Comparison of ENCODE assay signal across 7 mouse cellular contexts in the genomic region with DNA sequence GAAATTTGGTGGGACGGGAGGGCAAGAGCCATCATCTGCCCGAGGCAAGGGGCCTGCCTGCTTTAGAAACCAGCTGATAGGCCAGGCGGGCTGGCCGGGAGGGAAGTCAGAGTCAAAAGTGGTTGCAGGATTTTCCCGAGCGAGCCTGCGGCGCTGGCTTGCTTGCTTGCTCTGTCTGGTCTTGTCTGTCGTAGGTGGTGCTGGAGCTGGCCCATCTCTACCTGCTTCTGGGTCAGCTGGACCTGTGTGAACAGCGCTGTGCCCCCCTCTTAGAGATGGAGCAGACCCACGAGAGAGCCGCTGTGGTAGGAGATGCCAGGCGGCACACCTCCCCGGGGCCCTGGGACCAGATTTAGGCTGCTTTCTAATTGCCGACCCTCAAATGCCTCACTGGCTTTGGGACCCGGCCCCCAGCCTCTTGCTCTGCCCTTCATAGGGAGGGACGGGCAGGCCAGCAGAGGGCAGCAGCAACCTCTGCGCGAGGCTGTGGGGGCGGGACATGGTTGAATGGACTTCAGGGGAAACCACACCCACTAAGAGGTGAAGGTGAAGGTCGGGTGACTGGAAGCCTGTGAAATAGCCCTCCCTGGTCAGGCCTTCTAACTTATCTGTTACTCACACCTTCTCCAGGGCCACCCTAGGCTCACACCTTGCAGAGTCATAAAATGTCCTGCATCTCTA. TPM values are rescaled to one million over a fixed set of nuclear protein-coding genes. Genes with fewer than 3 reads are reported as not detected.
A peak's percentile ranks its signal among the peaks of the same experiment; 100 is the strongest.
DNase-seq lines count a peak whose midpoint lies in the region; ATAC-seq and TF ChIP-seq lines count a peak whose summit lies in the region.

No protein-coding gene starts in this region.

- H3K36me3 ChIP-seq in MEL (ENCODE audit: control insufficient read depth in 1 of 2, insufficient read depth in 2 of 2, low read length in 2 of 2), result no peaks in the 10 kb centered on the region; a peak in 1 of 4 replicates
- H3K36me3 ChIP-seq in forebrain, embryonic 15.5 days, result no peaks in the 10 kb centered on the region
- no peaks in the 10 kb centered on the region for H3K36me3 ChIP-seq in hindbrain, embryonic 12.5 days

- TF ChIP-seq RAD21 in MEL (IDR thresholded peaks at IDR 0.05; ENCODE audit: low read depth, low read length), result peak; percentile 53

- H3K4me3 ChIP-seq in MEL (ENCODE audit: control insufficient read depth in 1 of 2, insufficient read depth in 1 of 2, low read depth in 2 of 2, low read length in 2 of 2), result no peak overlapping the region
- H3K4me3 ChIP-seq in forebrain, embryonic 15.5 days, result no peak overlapping the region
- no peak overlapping the region for H3K4me3 ChIP-seq in hindbrain, embryonic 12.5 days

- H3K4me2 ChIP-seq in forebrain, embryonic 15.5 days (replicated peaks), result no peak overlapping the region
- peak overlapping the region; percentile 34; the same call in 1 of the 2 replicates for H3K4me2 ChIP-seq in hindbrain, embryonic 12.5 days (replicated peaks)

- DNase-seq in MEL (ENCODE audit: low read depth, low spot score) (peak; percentile 49), liver (peak; percentile 82)
- DNase-seq in brain, adult 2 months (ENCODE audit: low read depth, low spot score), result peak; percentile 70
- DNase-seq in neural tube, embryonic 10.5 days (ENCODE audit: extremely low spot score, low spot score), result peak; percentile 79
- peak; percentile 86 for DNase-seq in thymus, postnatal 14 days

- no peak overlapping the region for H3K27ac ChIP-seq in MEL (ENCODE audit: control insufficient read depth, low read depth, low read length)
- no peak overlapping the region for H3K27ac ChIP-seq in forebrain, embryonic 15.5 days (replicated peaks)
- H3K27ac ChIP-seq in hindbrain, embryonic 12.5 days, result no peak overlapping the region

- ATAC-seq in forebrain, embryonic 15.5 days (replicated peaks), result peak; percentile 32; the same call in 1 of the 2 replicates
- ATAC-seq in hindbrain, embryonic 12.5 days (ENCODE audit: low FRiP score), result peak; percentile 35; the same call in 1 of the 2 replicates

- peaks cover 8 to 14% of the 10 kb centered on the region in 2 experiments; a peak in 3 of 4 replicates for H3K4me1 ChIP-seq in MEL (ENCODE audit: control insufficient read depth in 1 of 2, insufficient read depth in 2 of 2, low read length in 2 of 2)
- no peaks in the 10 kb centered on the region for H3K4me1 ChIP-seq in forebrain, embryonic 15.5 days
- H3K4me1 ChIP-seq in hindbrain, embryonic 12.5 days, result 0 out of 2 replicates have a peak, but pooled peaks cover 6% of the 10 kb centered on the region

- no peak for TF ChIP-seq POLR2A in MEL (IDR thresholded peaks at IDR 0.05; ENCODE audit: control insufficient read depth in 1 of 2, insufficient read depth in 1 of 2, low read depth in 1 of 2, low read length in 2 of 2, poor library complexity in 1 of 2)

- TF ChIP-seq CTCF in MEL (IDR thresholded peaks at IDR 0.05 in 2 of 3, conservative IDR thresholded peaks at IDR 0.05 in 1 of 3; ENCODE audit: control insufficient read depth in 1 of 3, insufficient read depth in 1 of 3, low read depth in 2 of 3, low read length in 3 of 3, poor library complexity in 1 of 3, severe bottlenecking in 1 of 3), result peak in 2 of 3 experiments; percentile 71 to 89; a peak in 5 of 6 replicates

- H3K9me3 ChIP-seq in MEL (replicated peaks; ENCODE audit: insufficient read depth, low read length), result no peaks in the 10 kb centered on the region
- H3K9me3 ChIP-seq in forebrain, embryonic 15.5 days, result no peaks in the 10 kb centered on the region
- no peaks in the 10 kb centered on the region for H3K9me3 ChIP-seq in hindbrain, embryonic 12.5 days (replicated peaks)

- H3K27me3 ChIP-seq in MEL (ENCODE audit: control insufficient read depth in 1 of 2, insufficient read depth in 2 of 2, low read length in 2 of 2), result no peaks in the 10 kb centered on the region
- no peaks in the 10 kb centered on the region for H3K27me3 ChIP-seq in forebrain, embryonic 15.5 days
- H3K27me3 ChIP-seq in hindbrain, embryonic 12.5 days, result peaks cover 5% of the 10 kb centered on the region; the same call in 1 of the 2 replicates

- 8% methylated on average over 21 of the region's 21 CpGs for WGBS in forebrain, embryonic 15.5 days
- 13% methylated on average over 21 of the region's 21 CpGs for WGBS in hindbrain, embryonic 12.5 days

- no peak overlapping the region for H3K9ac ChIP-seq in MEL (ENCODE audit: control insufficient read depth, low read depth, low read length, poor library complexity, severe bottlenecking)
- no peak overlapping the region for H3K9ac ChIP-seq in forebrain, embryonic 15.5 days (replicated peaks)
- peak overlapping the region; percentile 35; the same call in 1 of the 2 replicates for H3K9ac ChIP-seq in hindbrain, embryonic 12.5 days

- H3K79me2 ChIP-seq in MEL (ENCODE audit: control insufficient read depth, insufficient read depth, low read length, poor library complexity), result no peaks in the 10 kb centered on the region

- TF ChIP-seq EP300 in MEL (IDR thresholded peaks at IDR 0.05; ENCODE audit: low read depth in 1 of 2, low read length in 2 of 2), result no peak

TF ChIP-seq in MEL, 35 proteins besides CTCF, POLR2A, EP300 and RAD21:
- TF ChIP-seq SMC3 (IDR thresholded peaks at IDR 0.05; ENCODE audit: low read depth, low read length) (peak; percentile 60), ZKSCAN1 (IDR thresholded peaks at IDR 0.05; ENCODE audit: low read depth, low read length) (no peak), GABPA (IDR thresholded peaks at IDR 0.05; ENCODE audit: low read depth, low read length) (no peak), ELF1 (IDR thresholded peaks at IDR 0.05; ENCODE audit: low read depth, low read length) (no peak), BHLHE40 (IDR thresholded peaks at IDR 0.05; ENCODE audit: borderline replicate concordance, low read depth, low read length) (no peak), ZC3H11A (IDR thresholded peaks at IDR 0.05; ENCODE audit: low read depth, low read length) (peak; percentile 44), TAL1 (IDR thresholded peaks at IDR 0.05; ENCODE audit: low read length) (no peak)
TF ChIP-seq in MEL: peak in this region for 2.

RNA-seq across cellular contexts. Expression of a gene that starts 21.3 kb away (rescaled TPM):
- 3.7 and 4.1 TPM in 2 replicates for total RNA-seq in MEL (2012; rRNA removed)
- 1 to 10 TPM in 1 of 2 experiments, not detected in 1; 8.1 TPM for polyA plus RNA-seq in MEL (2012; ENCODE audit: insufficient read depth in 1 of 2, insufficient read length in 2 of 2, low read depth in 1 of 2, low replicate concordance in 2 of 2, missing spikeins in 1 of 2)
- 1.6 and 2.0 TPM in 2 replicates for polyA plus RNA-seq in forebrain, embryonic 15.5 days (2015; fragmentation: Nextera tagmentation; extraction: Ambion mirVana)
- 2.6 and 2.8 TPM in 2 replicates for polyA plus RNA-seq in hindbrain, embryonic 12.5 days (2016; fragmentation: Nextera tagmentation; extraction: Ambion mirVana)

RNA-seq across cellular contexts. Expression of a gene that starts 25.7 kb away (rescaled TPM):
- not detected in 2 replicates for total RNA-seq in MEL (2012; rRNA removed)
- polyA plus RNA-seq in MEL (2012; ENCODE audit: insufficient read depth in 1 of 2, insufficient read length in 2 of 2, low read depth in 1 of 2, low replicate concordance in 2 of 2, missing spikeins in 1 of 2), result under 1 TPM in 1 of 2 experiments, not detected in 1; 0.01 TPM
- polyA plus RNA-seq in forebrain, embryonic 15.5 days (2015; fragmentation: Nextera tagmentation; extraction: Ambion mirVana), result 0.57 and 0.69 TPM in 2 replicates
- polyA plus RNA-seq in hindbrain, embryonic 12.5 days (2016; fragmentation: Nextera tagmentation; extraction: Ambion mirVana), result 1.1 and 1.5 TPM in 2 replicates

RNA-seq across cellular contexts. Expression of a gene that starts 25.8 kb away (rescaled TPM):
- total RNA-seq in MEL (2012; rRNA removed), result 15.8 and 18.3 TPM in 2 replicates
- polyA plus RNA-seq in MEL (2012; ENCODE audit: insufficient read depth in 1 of 2, insufficient read length in 2 of 2, low read depth in 1 of 2, low replicate concordance in 2 of 2, missing spikeins in 1 of 2), result 10 to 100 TPM in 1 of 2 experiments, not detected in 1; 21.9 TPM
- polyA plus RNA-seq in forebrain, embryonic 15.5 days (2015; fragmentation: Nextera tagmentation; extraction: Ambion mirVana), result 25.5 and 26.2 TPM in 2 replicates
- polyA plus RNA-seq in hindbrain, embryonic 12.5 days (2016; fragmentation: Nextera tagmentation; extraction: Ambion mirVana), result 22.4 and 24.0 TPM in 2 replicates
